Comparison of ENCODE assay signal across 8 mouse cellular contexts in the genomic region with DNA sequence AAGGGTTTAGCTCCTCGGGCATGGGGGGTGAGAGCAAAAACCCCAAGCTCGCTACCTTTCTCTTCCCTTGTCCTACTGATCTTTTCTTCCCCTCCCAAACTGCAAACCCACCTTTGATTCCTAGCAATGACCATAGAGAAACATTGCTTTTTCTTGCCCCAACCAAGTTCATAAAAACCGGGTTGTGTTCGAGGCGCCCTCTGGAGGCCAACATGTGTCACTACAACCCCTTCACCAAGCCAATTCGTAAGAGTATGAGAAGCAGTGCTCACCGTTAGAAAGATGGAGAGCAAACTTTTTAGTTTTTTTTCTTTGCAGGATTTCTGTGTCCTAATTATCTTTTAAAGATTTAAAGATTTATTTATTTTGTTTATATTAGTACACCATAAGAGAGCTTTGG. TPM values are rescaled to one million over a fixed set of nuclear protein-coding genes. Genes with fewer than 3 reads are reported as not detected.
DNase-seq lines count a peak whose midpoint lies in the region; ATAC-seq lines count a peak whose summit lies in the region.

No protein-coding gene starts in this region.

- H3K4me3 ChIP-seq in hindbrain, embryonic 10.5 days = no peak overlapping the region
- no peak overlapping the region for H3K4me3 ChIP-seq in hindbrain, embryonic 13.5 days
- H3K4me3 ChIP-seq in embryonic facial prominence, embryonic 10.5 days = no peak overlapping the region

- no peak overlapping the region for H3K4me2 ChIP-seq in hindbrain, embryonic 13.5 days

- peak; percentile 46 for DNase-seq in hindbrain, embryonic 10.5 days (ENCODE audit: low spot score)
- DNase-seq in CD8-positive naive resting alpha-beta T cell, adult 2 months (ENCODE audit: low read depth in 2 of 2, low spot score in 2 of 2) = peak; percentile 48 to 55
- DNase-seq in adrenal gland, postnatal 14 days = peak; percentile 75
- DNase-seq in embryonic facial prominence, embryonic 10.5 days (ENCODE audit: low spot score) = peak; percentile 61
- DNase-seq in layer of hippocampus, postnatal 14 days (ENCODE audit: low spot score in 2 of 2) = peak; percentile 36 to 57
- peak; percentile 45 to 63 for DNase-seq in natural killer cell, adult 2 months (ENCODE audit: low spot score in 2 of 2)
- peak; percentile 60 for DNase-seq in thymus, postnatal 14 days

- no peak for ATAC-seq in hindbrain, embryonic 13.5 days (ENCODE audit: low FRiP score)

- 47% methylated on average over 7 of the region's 7 CpGs for WGBS in hindbrain, embryonic 10.5 days
- 47% methylated on average over 7 of the region's 7 CpGs for WGBS in hindbrain, embryonic 13.5 days
- 44% methylated on average over 7 of the region's 7 CpGs for whole genome bisulfite sequencing in embryonic facial prominence, embryonic 10.5 days

- no peaks in the 10 kb centered on the region for H3K36me3 ChIP-seq in hindbrain, embryonic 10.5 days
- H3K36me3 ChIP-seq in hindbrain, embryonic 13.5 days = no peaks in the 10 kb centered on the region
- H3K36me3 ChIP-seq in embryonic facial prominence, embryonic 10.5 days (replicated peaks) = no peaks in the 10 kb centered on the region

- H3K27me3 ChIP-seq in hindbrain, embryonic 10.5 days (ENCODE audit: insufficient read depth, poor library complexity, severe bottlenecking) = no peaks in the 10 kb centered on the region
- no peaks in the 10 kb centered on the region for H3K27me3 ChIP-seq in hindbrain, embryonic 13.5 days
- H3K27me3 ChIP-seq in embryonic facial prominence, embryonic 10.5 days (replicated peaks; ENCODE audit: low read depth, poor library complexity, severe bottlenecking) = no peaks in the 10 kb centered on the region

- no peak overlapping the region for H3K27ac ChIP-seq in hindbrain, embryonic 10.5 days
- no peak overlapping the region for H3K27ac ChIP-seq in hindbrain, embryonic 13.5 days
- no peak overlapping the region for H3K27ac ChIP-seq in embryonic facial prominence, embryonic 10.5 days (replicated peaks)

- H3K4me1 ChIP-seq in hindbrain, embryonic 10.5 days (replicated peaks) = peaks cover 8% of the 10 kb centered on the region
- H3K4me1 ChIP-seq in hindbrain, embryonic 13.5 days (replicated peaks) = peaks cover 20% of the 10 kb centered on the region
- H3K4me1 ChIP-seq in embryonic facial prominence, embryonic 10.5 days = no peaks in the 10 kb centered on the region

- H3K9me3 ChIP-seq in hindbrain, embryonic 10.5 days = no peaks in the 10 kb centered on the region
- H3K9me3 ChIP-seq in hindbrain, embryonic 13.5 days = no peaks in the 10 kb centered on the region
- no peaks in the 10 kb centered on the region for H3K9me3 ChIP-seq in embryonic facial prominence, embryonic 10.5 days

- H3K9ac ChIP-seq in hindbrain, embryonic 13.5 days = no peak overlapping the region

RNA-seq across cellular contexts. Expression of gene Slc7a1, which starts 52.1 kb away (rescaled TPM):
- 10.8 and 13.6 TPM in 2 replicates for polyA plus RNA-seq in hindbrain, embryonic 10.5 days (2016; fragmentation: Nextera tagmentation; extraction: Ambion mirVana)
- 29.6 and 31.3 TPM in 2 replicates for polyA plus RNA-seq in hindbrain, embryonic 13.5 days (2015; fragmentation: Nextera tagmentation; extraction: Ambion mirVana)
- 70.5 and 83.6 TPM in 2 replicates for total RNA-seq in adrenal gland, postnatal 14 days (2021)
- 13.0 and 13.5 TPM in 2 replicates for polyA plus RNA-seq in embryonic facial prominence, embryonic 10.5 days (2016; fragmentation: Nextera tagmentation; extraction: Ambion mirVana)
- 10 to 100 TPM; 47.5 to 48.2 TPM for total RNA-seq in layer of hippocampus, postnatal 14 days (2021)
